Mouse (Mus musculus): ENCODE measurements around the gene Btbd9. TPM values are rescaled to one million over a fixed set of nuclear protein-coding genes. Genes with fewer than 3 reads are reported as not detected.
"Not testable (repeated sequence)": the region's sequence is repeated elsewhere in the genome, so short reads cannot be mapped to it uniquely, and the experiment has no call there.

Gene Btbd9
- total RNA-seq, 2 experiments from 2014 or later = 40.6 to 40.9 TPM

- no peak for DNase-seq
Observed at GRCm38 (mm10) chr17:30512007-30512406, 64.3 kb downstream of the Btbd9 start.

- no peak for DNase-seq
Observed at GRCm38 (mm10) chr17:30511399-30511798, 64.9 kb downstream of the Btbd9 start.

GRCm38 (mm10) chr17:30510171-30510570, 66.1 kb downstream of the Btbd9 start:
- DNase-seq = peak; percentile 23

- no peak for DNase-seq
Observed at GRCm38 (mm10) chr17:30509646-30510045, 66.6 kb downstream of the Btbd9 start.

- DNase-seq = no peak
Observed at GRCm38 (mm10) chr17:30507636-30508576, 68.4 kb downstream of the Btbd9 start.

GRCm38 (mm10) chr17:30506916-30507315, 69.4 kb downstream of the Btbd9 start:
- no peak for DNase-seq

GRCm38 (mm10) chr17:30499541-30499940, 76.7 kb downstream of the Btbd9 start:
- DNase-seq = not testable (repeated sequence)

GRCm38 (mm10) chr17:30498779-30499178, 77.5 kb downstream of the Btbd9 start:
- no peak for DNase-seq

- DNase-seq = peak; percentile 89
Observed at GRCm38 (mm10) chr17:30498376-30498719, 77.9 kb downstream of the Btbd9 start.

GRCm38 (mm10) chr17:30497525-30498375, 78.5 kb downstream of the Btbd9 start:
- DNase-seq = no peak

GRCm38 (mm10) chr17:30495567-30495966, 80.7 kb downstream of the Btbd9 start:
- DNase-seq = no peak

- no peak for DNase-seq
Observed at GRCm38 (mm10) chr17:30495154-30495553, 81.1 kb downstream of the Btbd9 start.

- no peak for DNase-seq
Observed at GRCm38 (mm10) chr17:30493481-30493880, 82.8 kb downstream of the Btbd9 start.

- no peak for DNase-seq
Observed at GRCm38 (mm10) chr17:30492191-30492590, 84.1 kb downstream of the Btbd9 start.

GRCm38 (mm10) chr17:30491601-30492000, 84.7 kb downstream of the Btbd9 start:
- DNase-seq = no peak

GRCm38 (mm10) chr17:30490601-30491000, 85.7 kb downstream of the Btbd9 start:
- no peak for DNase-seq

GRCm38 (mm10) chr17:30490086-30490485, 86.2 kb downstream of the Btbd9 start:
- DNase-seq = no peak

GRCm38 (mm10) chr17:30489629-30490028, 86.7 kb downstream of the Btbd9 start:
- DNase-seq = no peak

- DNase-seq = no peak
Observed at GRCm38 (mm10) chr17:30487695-30488094, 88.6 kb downstream of the Btbd9 start.

- no peak for DNase-seq
Observed at GRCm38 (mm10) chr17:30485067-30485854, 91.0 kb downstream of the Btbd9 start.

- peak; percentile 28 for DNase-seq
Observed at GRCm38 (mm10) chr17:30484446-30485066, 91.7 kb downstream of the Btbd9 start.

- DNase-seq = no peak
Observed at GRCm38 (mm10) chr17:30481766-30482165, 94.5 kb downstream of the Btbd9 start.
